ENCODE assay signal across 15 mouse cellular contexts in genomic region chr2:135700686-135701413, GRCm38 (mm10). TPM values are rescaled to one million over a fixed set of nuclear protein-coding genes. Genes with fewer than 3 reads are reported as not detected.
DNase-seq lines count a peak whose midpoint lies in the region; ATAC-seq and TF ChIP-seq lines count a peak whose summit lies in the region.
"Had no signal": no experiment of that assay in that cellular context is flagged by ENCODE, and none has a peak within 500 bp of the region (broad histone marks: within the 10 kb centered on the region; RNA-seq: fewer than 3 reads in every experiment).

No protein-coding gene starts in this region.

- H3K27ac ChIP-seq in heart, embryonic 12.5 days (ENCODE audit: poor library complexity, severe bottlenecking), result 0 out of 2 replicates have a peak overlapping the region, but pooled peaks have one; percentile 17
- H3K27ac ChIP-seq in liver, embryonic 16.5 days (ENCODE audit: low read length), result no peak overlapping the region
- H3K27ac ChIP-seq in hindbrain, postnatal 0 days, result no peak overlapping the region
- H3K27ac ChIP-seq: neural tube, embryonic 15.5 days had no signal

- 0 out of 2 replicates have a peak, but pooled peaks have one; percentile 42 for ATAC-seq in heart, embryonic 12.5 days (ENCODE audit: insufficient number of reproducible peaks, low FRiP score)
- ATAC-seq in erythroblast, adult 5-6 weeks (replicated peaks; ENCODE audit: low FRiP score, poor library complexity, severe bottlenecking), result peak; percentile 70
- peak; percentile 85 for ATAC-seq in liver, embryonic 16.5 days (ENCODE audit: low read depth)
- ATAC-seq in frontal cortex, adult (ENCODE audit: low TSS enrichment), result no peak
- no peak for ATAC-seq in hindbrain, postnatal 0 days

- no peaks in the 10 kb centered on the region for H3K27me3 ChIP-seq in heart, embryonic 12.5 days (replicated peaks)
- no peaks in the 10 kb centered on the region for H3K27me3 ChIP-seq in liver, embryonic 16.5 days (ENCODE audit: control insufficient read depth, insufficient read depth, low read depth, low read length)
- H3K27me3 ChIP-seq in hindbrain, postnatal 0 days (ENCODE audit: insufficient read depth, low read length), result no peaks in the 10 kb centered on the region
- H3K27me3 ChIP-seq: neural tube, embryonic 15.5 days had no signal

- H3K4me2 ChIP-seq in heart, embryonic 12.5 days, result no peak overlapping the region
- no peak overlapping the region for H3K4me2 ChIP-seq in liver, embryonic 16.5 days (ENCODE audit: low read depth, low read length)
- no peak overlapping the region for H3K4me2 ChIP-seq in hindbrain, postnatal 0 days (ENCODE audit: low read depth, low read length)
- H3K4me2 ChIP-seq: neural tube, embryonic 15.5 days had no signal

- H3K4me1 ChIP-seq in heart, embryonic 12.5 days (replicated peaks), result peaks cover 4% of the 10 kb centered on the region
- 0 out of 2 replicates have a peak, but pooled peaks cover 2% of the 10 kb centered on the region for H3K4me1 ChIP-seq in liver, embryonic 16.5 days (ENCODE audit: control insufficient read depth, low read depth, low read length)
- H3K4me1 ChIP-seq in hindbrain, postnatal 0 days (ENCODE audit: insufficient read depth, low read length), result no peaks in the 10 kb centered on the region
- H3K4me1 ChIP-seq: neural tube, embryonic 15.5 days had no signal

- H3K4me3 ChIP-seq in heart, embryonic 12.5 days, result no peak overlapping the region
- H3K4me3 ChIP-seq in liver, embryonic 16.5 days (ENCODE audit: low read depth, low read length), result no peak overlapping the region
- no peak overlapping the region for H3K4me3 ChIP-seq in hindbrain, postnatal 0 days (ENCODE audit: low read length)
- H3K4me3 ChIP-seq: erythroblast, embryonic 14.5 days; neural tube, embryonic 15.5 days had no signal

- H3K36me3 ChIP-seq in heart, embryonic 12.5 days, result no peaks in the 10 kb centered on the region
- no peaks in the 10 kb centered on the region for H3K36me3 ChIP-seq in liver, embryonic 16.5 days (ENCODE audit: control insufficient read depth, insufficient read depth)
- H3K36me3 ChIP-seq in hindbrain, postnatal 0 days (ENCODE audit: insufficient read depth, low read length), result no peaks in the 10 kb centered on the region; the same call in 1 of the 2 replicates
- H3K36me3 ChIP-seq: neural tube, embryonic 15.5 days had no signal

- no peaks in the 10 kb centered on the region for H3K9me3 ChIP-seq in heart, embryonic 12.5 days (replicated peaks)
- H3K9me3 ChIP-seq in liver, embryonic 16.5 days (replicated peaks; ENCODE audit: control insufficient read depth, low read length), result no peaks in the 10 kb centered on the region
- no peaks in the 10 kb centered on the region for H3K9me3 ChIP-seq in hindbrain, postnatal 0 days (ENCODE audit: low read length)
- H3K9me3 ChIP-seq: neural tube, embryonic 15.5 days had no signal

- TF ChIP-seq CTCF in hindbrain, postnatal 0 days (IDR thresholded peaks at IDR 0.05; ENCODE audit: low read depth), result no peak

- 47% methylated on average over 7 of the region's 7 CpGs for WGBS in heart, embryonic 12.5 days
- 46% methylated on average over 7 of the region's 7 CpGs for WGBS in liver, embryonic 16.5 days (ENCODE audit: insufficient replicate concordance)
- 89% methylated on average over 7 of the region's 7 CpGs for WGBS in hindbrain, postnatal 0 days

- no peak for DNase-seq in heart, adult 8-10 months (ENCODE audit: low spot score)
- peak; percentile 94 for DNase-seq in MEL-GATA-1-ER (ENCODE audit: extremely low read depth, low read depth)
- DNase-seq in hindbrain, postnatal 0 days (ENCODE audit: low spot score), result no peak
- DNase-seq in urinary bladder, postnatal 4 days (ENCODE audit: low spot score in 2 of 2), result no peak
- DNase-seq: cerebellum, adult 8-10 months; kidney, postnatal 10 days; lung, adult 2 months; retina, postnatal 1 day; spleen, adult 18-20 months had no signal

- H3K9ac ChIP-seq in heart, embryonic 12.5 days, result no peak overlapping the region
- no peak overlapping the region for H3K9ac ChIP-seq in liver, embryonic 16.5 days (ENCODE audit: low read depth, low read length)
- H3K9ac ChIP-seq in hindbrain, postnatal 0 days (replicated peaks; ENCODE audit: low read length), result no peak overlapping the region
- H3K9ac ChIP-seq: neural tube, embryonic 15.5 days had no signal

RNA-seq across cellular contexts. Expression of gene Plcb4, which starts 42.0 kb away (rescaled TPM):
- polyA plus RNA-seq in heart, embryonic 12.5 days (2016; fragmentation: Nextera tagmentation; extraction: Ambion mirVana), result 33.2 and 34.4 TPM in 2 replicates
- 10 to 100 TPM; 45.3 to 62.2 (median 56.4) TPM for total RNA-seq in heart, adult 8-10 months (2022)
- 5.9 and 11.7 TPM in 2 replicates for total RNA-seq in erythroblast, adult 5-6 weeks (2015; ENCODE audit: low replicate concordance)
- total RNA-seq in erythroblast, adult 5-6 weeks (2017; ENCODE audit: low replicate concordance), result 1.4 and 3.0 TPM in 2 replicates
- polyA plus RNA-seq in liver, embryonic 16.5 days (2015; fragmentation: Nextera tagmentation; extraction: Ambion mirVana), result 1.6 and 2.3 TPM in 2 replicates
- total RNA-seq in hindbrain, postnatal 0 days (2014; rRNA removed), result 46.9 and 74.3 TPM in 2 replicates
- 43.0 and 46.6 TPM in 2 replicates for polyA plus RNA-seq in hindbrain, postnatal 0 days (2015; fragmentation: Nextera tagmentation; extraction: Ambion mirVana)
- polyA plus RNA-seq: erythroblast, embryonic 14.5 days had no signal

Comparison
In these comparisons a context has a peak if more than half of its experiments do, and no peak if none do; other contexts are left out.
1. ATAC-seq: peak in heart, embryonic 12.5 days (single experiment), erythroblast, adult 5-6 weeks (single experiment) and liver, embryonic 16.5 days (single experiment); none in frontal cortex, adult (single experiment) and hindbrain, postnatal 0 days (single experiment).